Mouse (Mus musculus) limb, embryonic 10.5 days (tissue): Measurements from ENCODE around the gene Zfp768. TPM values are rescaled to one million over a fixed set of nuclear protein-coding genes. Genes with fewer than 3 reads are reported as not detected.
A peak's percentile ranks its signal among the peaks of the same experiment; 100 is the strongest.
"Not testable (repeated sequence)": the region's sequence is repeated elsewhere in the genome, so short reads cannot be mapped to it uniquely, and the experiment has no call there.

Source experiments
- DNase-seq: peaks from one replicate; pipeline ENCODE4 v3.0.0-alpha.2; 2017; ENCODE audit warnings: low spot score
- H3K27ac ChIP-seq: fragments of 300-500 bp; sonication (generic); 2 replicates; pipeline ENCODE4 v1.5.1; 2016; ENCODE audit warnings: mild to moderate bottlenecking
- H3K27me3 ChIP-seq: fragments of 300-500 bp; sonication (generic); 2 replicates; pipeline ENCODE4 v1.6.1; 2016; ENCODE audit warnings: low read depth, mild to moderate bottlenecking; ENCODE audit not compliant: poor library complexity, severe bottlenecking
- H3K36me3 ChIP-seq: fragments of 300-500 bp; sonication (generic); 2 replicates; pipeline ENCODE4 v1.6.1; 2016; ENCODE audit warnings: mild to moderate bottlenecking, moderate library complexity
- H3K4me1 ChIP-seq: fragments of 300-500 bp; sonication (generic); 2 replicates; pipeline ENCODE4 v1.6.1; 2016
- H3K4me3 ChIP-seq: fragments of 300-500 bp; sonication (generic); 2 replicates; pipeline ENCODE4 v1.5.1; 2016; ENCODE audit warnings: mild to moderate bottlenecking, moderate library complexity
- H3K9me3 ChIP-seq: fragments of 300-500 bp; sonication (generic); replicated peaks from 2 replicates; pipeline ENCODE4 v1.6.1; 2016; ENCODE audit warnings: mild to moderate bottlenecking
- WGBS: fragments of 180-500 bp; shearing (Covaris S2); methylation state at CpG from one replicate; pipeline ENCODE4 v1.1.7; 2016; 5-methylcytosine and 5-hydroxymethylcytosine counted together
- polyA plus RNA-seq: library from polyadenylated mRNA; unstranded; fragments of >200 nt; fragmentation: Nextera tagmentation; extraction: Ambion mirVana; gene quantifications from 2 replicates; pipeline ENCODE4 v1.2.1, GENCODE M21; 2016

Gene Zfp768
- polyA plus RNA-seq, 1 experiment from 2014 or later = 23.8 TPM

DNA sequence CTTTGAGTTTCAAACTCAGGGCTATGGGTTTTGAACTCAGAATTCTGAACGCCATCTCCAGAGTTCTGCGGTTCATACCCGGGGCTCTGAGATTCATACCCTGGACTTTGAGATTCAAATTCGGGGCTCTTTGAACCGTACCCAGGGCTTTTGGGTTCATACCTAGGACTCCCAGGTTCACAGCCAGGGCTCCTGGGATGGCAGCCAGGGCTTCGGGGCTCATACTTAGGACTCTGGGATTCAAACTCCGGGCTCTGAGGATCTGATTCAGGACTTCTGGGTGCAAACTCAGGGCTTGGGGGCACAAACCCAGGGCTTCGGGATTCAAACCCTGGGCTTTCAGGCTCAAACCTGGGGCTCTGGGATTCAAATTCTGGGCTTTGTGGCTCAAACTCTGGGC lies 1.0 kb downstream of the Zfp768 start:
- 91% methylated on average over 8 of the region's 8 CpGs for WGBS
- H3K36me3 ChIP-seq = peaks cover 39% of the 10 kb centered on the region
- no peak for DNase-seq
- H3K27ac ChIP-seq = peak overlapping the region; percentile 98; the same call in 1 of the 2 replicates
- H3K9me3 ChIP-seq = no peaks in the 10 kb centered on the region
- peaks cover 33% of the 10 kb centered on the region for H3K4me1 ChIP-seq
- peak overlapping the region; percentile 92 for H3K4me3 ChIP-seq
- H3K27me3 ChIP-seq = no peaks in the 10 kb centered on the region

GRCm38 (mm10) chr7:127343351-127344019 lies 1.9 kb downstream of the Zfp768 start:
- 0 out of 2 replicates have a peak overlapping the region, but pooled peaks have one; percentile 14 for H3K4me3 ChIP-seq
- DNase-seq = no peak

GRCm38 (mm10) chr7:127342888-127343287 lies 2.5 kb downstream of the Zfp768 start:
- no peak for DNase-seq
- H3K4me3 ChIP-seq = 0 out of 2 replicates have a peak overlapping the region, but pooled peaks have one; percentile 14

More at GRCm38 (mm10) chr7:127343351-127344019, 1.9 kb downstream of the Zfp768 start:
- Histone ChIP-seq H3K27me3 (no peaks in the 10 kb centered on the region), H3K27ac (no peak overlapping the region), H3K4me1 (peaks cover 33% of the 10 kb centered on the region), H3K9me3 (no peaks in the 10 kb centered on the region), H3K36me3 (peaks cover 39% of the 10 kb centered on the region)
- WGBS = 94% methylated on average over 38 of the region's 38 CpGs

GRCm38 (mm10) chr7:127342332-127342731 lies 3.1 kb downstream of the Zfp768 start:
- H3K4me1 ChIP-seq = peaks cover 33% of the 10 kb centered on the region
- no peak for DNase-seq
- H3K4me3 ChIP-seq = no peak overlapping the region
- WGBS = 55% methylated on average over 4 of the region's 4 CpGs
- H3K36me3 ChIP-seq = peaks cover 39% of the 10 kb centered on the region
- no peaks in the 10 kb centered on the region for H3K27me3 ChIP-seq
- no peaks in the 10 kb centered on the region for H3K9me3 ChIP-seq
- no peak overlapping the region for H3K27ac ChIP-seq

More at GRCm38 (mm10) chr7:127342888-127343287, 2.5 kb downstream of the Zfp768 start:
- 91% methylated on average over 7 of the region's 7 CpGs for WGBS
- peaks cover 33% of the 10 kb centered on the region for H3K4me1 ChIP-seq
- no peak overlapping the region for H3K27ac ChIP-seq
- peaks cover 39% of the 10 kb centered on the region for H3K36me3 ChIP-seq
- H3K9me3 ChIP-seq = no peaks in the 10 kb centered on the region
- H3K27me3 ChIP-seq = no peaks in the 10 kb centered on the region

- DNase-seq = not testable (repeated sequence)
- 89% methylated on average over 6 of the region's 6 CpGs for WGBS
- peaks cover 29% of the 10 kb centered on the region for H3K4me1 ChIP-seq
These were observed 3.5 kb downstream of the Zfp768 start for GRCm38 (mm10) chr7:127341861-127342260.

DNA sequence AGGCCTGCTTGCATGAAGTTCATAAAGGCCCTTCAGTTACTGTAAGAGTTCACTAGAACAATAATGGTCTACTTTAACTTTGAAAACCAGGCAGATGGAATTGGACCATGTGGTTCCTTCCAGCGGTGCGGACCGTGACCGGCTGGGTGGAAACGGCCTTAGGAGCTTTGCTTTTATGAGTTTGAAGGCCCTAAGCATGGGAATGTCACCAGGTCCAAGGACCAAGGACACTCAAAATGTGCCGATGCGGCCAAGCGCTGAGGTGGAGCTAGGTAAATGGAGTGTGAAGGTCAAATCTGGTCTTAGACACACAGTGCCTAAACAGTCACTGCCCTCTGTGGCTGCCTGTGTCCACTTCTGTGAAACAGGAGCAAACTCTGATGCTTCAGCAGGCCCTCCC lies 4.0 kb downstream of the Zfp768 start:
- H3K9me3 ChIP-seq = no peaks in the 10 kb centered on the region
- H3K36me3 ChIP-seq = peaks cover 39% of the 10 kb centered on the region
- peaks cover 24% of the 10 kb centered on the region for H3K4me1 ChIP-seq
- H3K27me3 ChIP-seq = no peaks in the 10 kb centered on the region
- H3K4me3 ChIP-seq = no peak overlapping the region
- DNase-seq = no peak
- no peak overlapping the region for H3K27ac ChIP-seq
- WGBS = 92% methylated on average over 8 of the region's 8 CpGs

More at GRCm38 (mm10) chr7:127341861-127342260, 3.5 kb downstream of the Zfp768 start:
- not testable (repeated sequence) for H3K9me3 ChIP-seq, H3K27ac ChIP-seq, H3K4me3 ChIP-seq, H3K27me3 ChIP-seq
- peaks cover 39% of the 10 kb centered on the region for H3K36me3 ChIP-seq

GRCm38 (mm10) chr7:127337636-127338035 lies 7.8 kb downstream of the Zfp768 start:
- Histone ChIP-seq H3K27me3 (no peaks in the 10 kb centered on the region), H3K4me1 (no peaks in the 10 kb centered on the region), H3K36me3 (peaks cover 22% of the 10 kb centered on the region), H3K9me3 (no peaks in the 10 kb centered on the region), H3K4me3 (no peak overlapping the region), H3K27ac (no peak overlapping the region)
- 78% methylated on average over 4 of the region's 4 CpGs for WGBS
- no peak for DNase-seq

GRCm38 (mm10) chr7:127335604-127336003 lies 9.8 kb downstream of the Zfp768 start:
- no peak for DNase-seq

DNA sequence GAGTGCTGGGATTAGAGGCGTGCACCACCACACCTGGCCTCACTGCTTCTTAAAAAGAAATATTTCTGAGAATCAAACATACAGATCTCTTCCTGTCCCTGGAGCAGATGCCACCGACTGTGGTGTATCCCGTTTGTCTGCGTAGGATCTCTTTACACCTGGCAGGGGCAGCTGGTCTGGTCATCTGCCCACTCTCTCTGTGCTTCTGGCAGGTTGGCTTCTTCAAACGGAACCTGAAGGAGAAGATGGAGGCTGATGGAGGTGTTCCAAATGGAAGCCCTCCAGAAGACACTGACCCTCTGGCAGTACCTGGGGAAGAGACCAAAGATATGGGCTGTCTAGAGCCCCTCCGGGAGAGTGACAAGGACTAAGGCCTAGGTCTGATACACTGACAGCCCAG lies 12.1 kb downstream of the Zfp768 start:
- H3K27ac ChIP-seq = no peak overlapping the region
- H3K4me3 ChIP-seq = no peak overlapping the region
- no peak for DNase-seq
- H3K27me3 ChIP-seq = no peaks in the 10 kb centered on the region
- no peaks in the 10 kb centered on the region for H3K4me1 ChIP-seq
- H3K36me3 ChIP-seq = no peaks in the 10 kb centered on the region
- WGBS = 85% methylated on average over 6 of the region's 6 CpGs
- H3K9me3 ChIP-seq = no peaks in the 10 kb centered on the region

More at GRCm38 (mm10) chr7:127335604-127336003, 9.8 kb downstream of the Zfp768 start:
- H3K4me1 ChIP-seq = no peaks in the 10 kb centered on the region
- H3K9me3 ChIP-seq = no peaks in the 10 kb centered on the region
- WGBS = 89% methylated on average over 4 of the region's 4 CpGs
- H3K27ac ChIP-seq = no peak overlapping the region
- H3K4me3 ChIP-seq = no peak overlapping the region
- H3K36me3 ChIP-seq = 0 out of 2 replicates have a peak, but pooled peaks cover 3% of the 10 kb centered on the region
- H3K27me3 ChIP-seq = no peaks in the 10 kb centered on the region

GRCm38 (mm10) chr7:127326685-127327084 lies 18.7 kb downstream of the Zfp768 start:
- WGBS = 73% methylated on average over 2 of the region's 2 CpGs
- H3K27ac ChIP-seq = no peak overlapping the region

DNA sequence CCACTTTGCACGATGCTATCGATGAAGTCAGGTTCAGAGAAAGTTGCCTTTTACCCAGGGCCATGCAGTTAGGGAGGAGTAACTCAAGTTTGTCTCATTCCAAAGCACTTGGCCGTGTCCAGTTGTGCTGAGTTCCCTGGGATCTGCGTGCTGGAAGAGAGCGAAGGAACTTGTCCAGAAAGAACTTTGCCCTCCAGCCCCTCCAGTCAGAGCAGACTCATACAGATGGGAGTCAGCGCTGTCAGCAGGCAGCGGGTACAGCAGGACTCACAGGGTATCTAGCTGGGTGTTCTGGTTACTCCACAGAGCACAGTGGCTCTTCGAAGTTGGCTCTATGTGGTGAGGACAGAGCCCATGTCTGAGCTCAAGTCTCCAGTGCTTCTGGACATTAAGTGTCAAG lies 19.8 kb downstream of the Zfp768 start:
- Histone ChIP-seq H3K9me3 (no peaks in the 10 kb centered on the region), H3K36me3 (no peaks in the 10 kb centered on the region), H3K27me3 (no peaks in the 10 kb centered on the region), H3K4me1 (peaks cover 4% of the 10 kb centered on the region), H3K27ac (no peak overlapping the region), H3K4me3 (no peak overlapping the region)
- no peak for DNase-seq
- WGBS = 85% methylated on average over 8 of the region's 8 CpGs

More at GRCm38 (mm10) chr7:127326685-127327084, 18.7 kb downstream of the Zfp768 start:
- no peaks in the 10 kb centered on the region for H3K36me3 ChIP-seq
- H3K9me3 ChIP-seq = no peaks in the 10 kb centered on the region
- peaks cover 4% of the 10 kb centered on the region for H3K4me1 ChIP-seq
- DNase-seq = no peak
- H3K4me3 ChIP-seq = no peak overlapping the region
- no peaks in the 10 kb centered on the region for H3K27me3 ChIP-seq

DNA sequence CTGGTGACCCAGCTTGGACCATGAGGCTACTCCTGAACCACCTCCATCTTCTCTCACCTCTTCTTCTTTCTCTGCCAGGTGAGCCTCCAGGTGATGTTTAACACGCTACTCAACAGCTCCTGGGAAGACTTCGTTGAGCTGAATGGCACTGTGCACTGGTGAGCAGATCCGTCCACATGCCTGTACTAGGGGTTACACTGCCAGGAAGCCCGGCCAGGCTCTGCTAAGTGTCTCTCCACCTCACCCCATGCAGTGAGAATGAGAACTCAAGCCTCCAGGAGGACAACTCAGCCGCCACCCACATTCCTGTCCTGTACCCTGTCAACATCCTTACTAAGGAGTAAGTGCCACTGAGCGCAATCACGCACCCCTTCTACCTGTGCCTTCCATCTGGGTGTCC lies 20.4 kb downstream of the Zfp768 start:
- H3K4me3 ChIP-seq = no peak overlapping the region
- H3K36me3 ChIP-seq = no peaks in the 10 kb centered on the region
- peaks cover 4% of the 10 kb centered on the region for H3K4me1 ChIP-seq
- no peak for DNase-seq
- 89% methylated on average over 7 of the region's 7 CpGs for WGBS
- H3K9me3 ChIP-seq = no peaks in the 10 kb centered on the region
- no peaks in the 10 kb centered on the region for H3K27me3 ChIP-seq
- H3K27ac ChIP-seq = no peak overlapping the region

DNA sequence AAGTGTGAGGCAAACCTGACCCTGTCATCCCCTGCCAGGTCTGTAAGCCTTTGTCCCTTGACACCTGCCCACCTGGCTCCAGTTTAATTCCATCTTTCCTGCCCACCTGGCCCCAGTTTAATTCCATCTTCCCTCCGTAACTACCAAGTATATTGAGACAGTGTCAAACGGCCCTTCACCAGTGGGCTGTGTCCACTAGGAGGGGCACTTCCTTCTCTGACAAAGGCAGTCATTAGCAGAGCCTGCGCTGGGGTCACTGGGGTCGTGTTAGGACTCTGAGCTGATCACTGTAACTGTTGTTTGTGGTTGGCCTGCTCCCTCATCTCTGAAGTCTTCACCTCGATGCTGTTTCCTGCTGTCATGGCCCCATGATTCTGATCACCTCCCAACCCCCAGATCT lies 23.3 kb downstream of the Zfp768 start:
- no peaks in the 10 kb centered on the region for H3K36me3 ChIP-seq
- no peak overlapping the region for H3K4me3 ChIP-seq
- peaks cover 4% of the 10 kb centered on the region for H3K4me1 ChIP-seq
- DNase-seq = no peak
- H3K27ac ChIP-seq = no peak overlapping the region
- H3K9me3 ChIP-seq = no peaks in the 10 kb centered on the region
- 50% methylated on average over 5 of the region's 5 CpGs for WGBS
- no peaks in the 10 kb centered on the region for H3K27me3 ChIP-seq
